Mouse (Mus musculus) E14TG2a.4 (cell line): Measurements from ENCODE around the gene Olfr1413.

ENCODE experiments used
- CTCF ChIP-seq: conservative IDR thresholded peaks from 2 replicates; pipeline ENCODE4 v1.5.1; 2014; ENCODE audit warnings: low read length
- NANOG ChIP-seq: IDR thresholded peaks from 2 replicates; pipeline ENCODE4 v1.6.1; 2014; ENCODE audit warnings: borderline replicate concordance, low read length, mixed read lengths

DNA sequence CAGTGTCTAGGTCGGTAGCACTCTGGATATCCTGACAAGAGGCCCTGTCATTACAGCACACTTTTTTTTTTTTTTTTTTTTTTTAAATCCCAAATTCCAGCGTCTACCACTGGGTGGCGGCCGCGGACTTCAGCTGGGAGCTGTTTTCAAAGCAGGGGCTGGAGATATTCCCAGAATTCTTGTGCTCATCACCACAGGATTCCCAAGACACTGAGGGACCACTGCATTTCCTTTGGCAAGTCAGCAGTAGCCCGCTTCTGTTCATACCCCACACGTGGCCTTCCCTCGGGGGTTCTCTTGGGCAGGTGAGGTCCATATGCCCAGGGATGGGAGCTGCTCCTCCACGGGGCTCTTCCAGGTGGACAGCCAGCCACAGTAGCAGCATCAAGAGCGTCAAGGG is 49.7 kb upstream of the Olfr1413 start:
- TF ChIP-seq CTCF (peak; percentile 74), NANOG (no peak)
